Mouse (Mus musculus) heart, postnatal 10 days (tissue): ENCODE results near the gene Ciart. TPM values are rescaled to one million over a fixed set of nuclear protein-coding genes. Genes with fewer than 3 reads are reported as not detected.

Source experiments
- total RNA-seq, 2 experiments: library from RNA; stranded (reverse); gene quantifications; 2 replicates each; pipeline ENCODE4 v1.2.3; 2021

Gene Ciart
- total RNA-seq, 2 experiments from 2014 or later, result 2.2 to 2.9 TPM

Other genes starting within 250 kb of the Ciart start
- gene Mcl1, start 223.5 kb downstream of the Ciart start, total RNA-seq, result 100 to 1,000 TPM; 147 to 161 TPM
- 10 to 100 TPM; 32.2 to 37.4 TPM for gene Adamtsl4, start 194.3 kb downstream of the Ciart start, total RNA-seq
- gene Ecm1, start 142.7 kb downstream of the Ciart start, total RNA-seq, result 10 to 100 TPM; 49.2 to 59.2 TPM
- 10 to 100 TPM; 33.5 to 39.6 TPM for gene Tars2, start 122.0 kb downstream of the Ciart start, total RNA-seq
- 10 to 100 TPM; 51.4 to 53.4 TPM for gene Rprd2, start 63.4 kb downstream of the Ciart start, total RNA-seq
- 10 to 100 TPM; 22.7 to 23.4 TPM for gene Prpf3, start 26.4 kb downstream of the Ciart start, total RNA-seq
- gene Mrps21, start 10.7 kb downstream of the Ciart start, total RNA-seq, result 100 to 1,000 TPM; 269 to 279 TPM
- gene BC028528, start 9.8 kb upstream of the Ciart start, total RNA-seq, result 10 to 100 TPM; 26.1 to 38.7 TPM
- gene Aph1a, start 11.7 kb upstream of the Ciart start, total RNA-seq, result 100 to 1,000 TPM; 147 to 151 TPM
- 100 to 1,000 TPM; 142 to 150 TPM for gene Car14, start 22.4 kb upstream of the Ciart start, total RNA-seq
- gene Anp32e, start 47.0 kb upstream of the Ciart start, total RNA-seq, result 100 to 1,000 TPM; 102 to 109 TPM
- gene Plekho1, start 113.8 kb upstream of the Ciart start, total RNA-seq, result 100 to 1,000 TPM; 111 to 118 TPM
- gene Vps45, start 176.2 kb upstream of the Ciart start, total RNA-seq, result 10 to 100 TPM; 24.7 to 34.4 TPM
- 10 to 100 TPM; 50.9 to 51.0 TPM for gene Otud7b, start 222.3 kb upstream of the Ciart start, total RNA-seq